Mouse (Mus musculus): ENCODE data around the gene Sec13.
"Not testable (repeated sequence)": the region's sequence is repeated elsewhere in the genome, so short reads cannot be mapped to it uniquely, and the experiment has no call there.

Sec13 gene

GRCm38 (mm10) chr6:113740236-113741217 lies at the start of gene Sec13:
TSS of gene Sec13 (minus strand) at chr6:113740743.
- peak; percentile 77 for DNase-seq

GRCm38 (mm10) chr6:113787459-113787968 lies 47.0 kb upstream of the Sec13 start:
- no peak for DNase-seq

- no peak for DNase-seq
These were observed 45.1 kb upstream of the Sec13 start for GRCm38 (mm10) chr6:113785658-113786057.

DNA sequence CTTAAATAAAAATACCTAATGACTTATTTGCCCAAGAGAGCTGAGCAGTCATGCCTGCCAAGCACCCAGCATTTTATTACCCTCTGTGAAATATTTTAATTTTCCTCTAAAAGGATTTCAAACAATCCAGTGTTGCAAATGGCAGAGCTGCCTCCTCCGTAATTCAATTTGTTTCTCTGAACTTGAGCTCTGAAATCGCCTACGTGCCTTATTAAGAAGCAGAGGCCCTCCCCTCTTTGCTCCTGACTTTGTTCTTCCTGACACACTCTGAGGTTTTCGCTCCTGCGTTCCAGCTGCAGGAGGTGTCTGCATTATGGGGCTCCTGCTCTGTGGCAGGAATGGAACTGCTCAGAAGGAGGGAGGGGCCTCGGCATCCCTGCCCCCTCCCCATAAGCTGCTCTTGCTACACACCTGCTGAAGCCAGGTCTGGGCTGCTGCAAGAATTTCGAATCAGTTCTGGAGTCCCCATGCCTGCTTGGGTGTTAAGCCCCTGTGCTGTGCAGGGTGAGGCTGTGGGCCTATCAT lies 37.7 kb upstream of the Sec13 start:
- DNase-seq = no peak

DNA sequence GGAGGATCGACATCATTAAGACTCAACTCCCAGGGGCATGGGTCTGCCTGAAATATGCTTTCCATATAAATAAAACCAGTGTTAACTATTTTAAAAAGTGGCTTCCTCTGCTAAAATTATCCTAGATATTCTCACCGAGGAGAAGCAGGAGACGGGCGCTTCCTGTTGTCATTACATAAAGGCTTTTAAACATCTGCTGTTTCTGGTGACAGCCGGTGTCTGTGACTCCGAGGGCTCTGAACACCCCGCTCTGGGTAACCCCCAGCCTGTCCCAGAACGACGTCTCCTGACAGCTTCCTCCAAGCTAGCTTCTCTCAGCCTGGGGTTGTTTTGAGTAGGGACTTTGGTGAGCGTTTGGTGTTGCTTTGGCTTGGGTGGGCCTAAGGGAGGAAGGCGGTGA lies 28.3 kb upstream of the Sec13 start:
- no peak for DNase-seq

GRCm38 (mm10) chr6:113761644-113762043 lies 21.1 kb upstream of the Sec13 start:
- peak; percentile 66 for DNase-seq

DNA sequence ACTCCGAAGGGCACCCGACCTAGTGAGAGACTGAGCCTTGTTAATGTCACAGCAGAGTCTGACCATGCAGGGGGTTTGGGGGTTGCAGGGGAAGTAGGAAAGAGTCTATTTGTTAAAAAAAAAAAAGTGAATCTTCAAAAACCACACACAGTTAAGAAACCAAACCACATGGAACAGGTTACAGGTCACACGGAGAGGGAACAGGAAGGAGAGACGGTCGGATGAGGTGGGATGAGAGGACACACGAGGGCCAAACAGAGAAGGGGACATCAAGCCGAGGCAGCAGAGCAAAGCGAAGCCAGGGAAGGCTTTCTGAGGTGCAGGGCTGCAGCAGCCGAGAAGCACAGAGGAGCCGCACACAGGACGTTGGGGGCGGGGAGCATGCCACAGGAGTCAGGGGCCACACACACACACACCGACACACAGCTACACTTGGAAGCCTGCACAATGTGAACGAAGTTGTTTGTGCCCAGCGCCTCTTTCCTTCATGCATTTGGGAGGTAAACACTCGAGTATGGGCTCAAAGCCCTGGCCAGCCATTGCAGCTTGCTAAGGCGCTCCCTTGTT lies 8.7 kb upstream of the Sec13 start:
- DNase-seq = no peak

- DNase-seq = no peak
These were observed 7.8 kb upstream of the Sec13 start for GRCm38 (mm10) chr6:113748351-113748750.

DNA sequence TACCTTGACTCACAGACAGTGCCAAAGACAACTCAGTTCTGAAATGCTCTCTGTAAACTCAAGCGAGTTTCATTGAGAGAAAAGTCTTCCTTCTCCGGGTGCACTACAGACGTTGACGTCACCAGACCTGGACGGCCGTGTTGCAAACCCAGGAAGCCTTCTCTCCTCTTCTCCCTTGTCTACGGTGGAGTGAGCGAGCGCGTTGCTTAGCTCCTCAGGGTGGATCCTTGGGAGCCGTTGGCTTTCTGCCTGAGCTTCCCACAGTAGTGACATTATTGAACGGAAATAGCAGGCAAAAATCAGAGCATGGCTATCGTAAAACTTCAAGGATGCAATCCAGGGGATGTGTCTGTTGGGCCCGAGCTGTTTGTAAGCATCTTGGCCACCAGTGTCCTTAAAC lies 6.7 kb upstream of the Sec13 start:
- no peak for DNase-seq

DNA sequence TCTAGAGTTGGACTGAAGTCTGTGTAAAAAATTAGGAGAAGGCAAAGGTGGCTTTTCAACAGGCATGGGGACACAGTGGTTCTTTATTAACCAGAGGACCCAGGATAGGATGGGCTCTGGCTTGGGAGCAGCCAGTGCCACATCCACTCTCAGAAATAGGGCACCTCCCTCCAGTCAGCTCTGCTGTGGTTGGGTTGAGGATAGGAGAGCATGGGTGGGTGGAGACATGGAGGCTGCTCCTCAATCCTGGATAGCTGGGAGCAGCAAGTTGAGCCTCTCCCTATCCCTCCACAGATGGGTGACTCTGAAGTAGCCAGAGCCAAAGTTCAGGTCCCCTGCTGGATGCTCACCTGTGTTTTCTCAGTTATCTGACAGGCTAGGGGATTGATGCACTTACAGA lies 4.6 kb upstream of the Sec13 start:
- no peak for DNase-seq

DNA sequence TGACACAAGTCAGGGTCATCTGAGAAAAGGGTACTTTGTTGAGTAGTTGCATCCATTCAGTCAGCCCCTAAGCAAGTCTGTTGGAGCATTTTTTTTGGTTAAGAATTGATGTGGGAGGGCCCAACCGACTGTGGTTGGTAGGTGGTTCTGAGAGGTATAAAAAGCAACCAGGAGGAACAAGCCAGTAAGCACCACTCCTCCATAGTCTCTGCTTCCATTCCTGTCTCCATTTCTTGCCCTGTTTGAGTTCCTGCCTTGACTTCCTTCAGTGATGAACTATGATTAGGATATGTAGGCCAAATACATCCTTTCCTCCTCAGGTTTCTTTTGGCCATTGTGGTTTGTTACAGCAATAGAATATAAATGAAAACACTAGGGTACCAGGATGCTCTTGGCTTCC lies 2.6 kb upstream of the Sec13 start:
- no peak for DNase-seq

- DNase-seq = no peak
These were observed 1.8 kb upstream of the Sec13 start for GRCm38 (mm10) chr6:113742321-113742720.

- no peak for DNase-seq
These were observed 882 bp upstream of the Sec13 start for GRCm38 (mm10) chr6:113741425-113741824.

GRCm38 (mm10) chr6:113737318-113738046 lies 3.1 kb downstream of the Sec13 start:
- DNase-seq = no peak

DNA sequence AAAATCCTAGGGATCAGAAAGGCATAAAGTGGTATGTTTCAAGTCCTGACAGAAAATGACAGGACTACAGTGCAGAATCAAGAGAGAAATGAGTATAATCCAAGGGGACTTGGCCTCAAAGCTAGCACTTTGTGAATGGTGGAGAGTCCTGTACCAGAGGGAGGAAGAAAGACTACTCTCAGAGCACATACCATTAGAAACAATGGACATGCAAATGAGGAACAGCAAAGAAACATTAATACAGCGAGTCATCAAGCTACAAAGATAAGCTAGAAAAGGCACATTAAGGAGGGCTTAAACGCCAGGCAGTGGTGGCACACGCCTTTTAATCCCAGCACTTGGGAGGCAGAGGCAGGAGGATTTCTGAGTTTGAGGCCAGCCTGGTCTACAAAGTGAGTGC lies 9.2 kb downstream of the Sec13 start:
- no peak for DNase-seq

DNA sequence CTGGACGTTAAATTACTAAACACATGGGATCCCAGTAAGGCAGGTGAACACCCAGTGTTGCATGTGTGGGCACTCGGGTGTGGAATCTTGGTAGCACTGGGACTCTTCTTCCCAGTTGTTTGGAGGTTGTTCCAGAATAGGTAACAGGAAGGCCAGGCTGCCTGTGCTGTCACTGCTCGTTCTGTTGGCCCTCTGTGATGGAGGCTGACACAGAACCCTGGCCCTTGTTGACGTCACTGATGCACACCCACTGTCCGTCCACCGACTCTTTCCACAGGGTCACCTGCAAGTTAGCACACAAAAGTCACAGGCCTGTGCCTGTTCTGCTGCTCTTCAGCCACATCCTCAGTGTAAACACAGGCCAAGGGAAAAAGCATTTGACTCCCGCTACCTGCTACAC lies 12.4 kb downstream of the Sec13 start:
- no peak for DNase-seq

DNA sequence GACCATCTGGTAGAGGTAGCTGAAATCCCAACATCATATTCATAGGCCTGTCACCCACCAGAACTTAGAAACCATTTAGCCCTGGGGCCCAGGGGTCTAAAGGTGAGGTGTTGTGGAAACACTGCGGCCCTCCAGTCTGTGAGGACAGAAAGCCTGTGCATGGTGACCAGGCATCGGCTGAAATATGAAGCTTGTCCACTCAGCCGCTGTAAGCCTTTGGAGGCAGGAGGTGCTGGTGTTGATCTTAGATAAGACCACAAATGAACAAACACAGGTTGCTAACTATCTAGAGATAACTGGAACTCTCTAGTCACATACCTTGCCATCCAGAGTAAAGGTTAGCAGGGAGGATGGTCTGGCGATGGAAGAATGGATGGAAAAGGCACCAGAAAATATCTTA lies 19.5 kb downstream of the Sec13 start:
- no peak for DNase-seq

DNA sequence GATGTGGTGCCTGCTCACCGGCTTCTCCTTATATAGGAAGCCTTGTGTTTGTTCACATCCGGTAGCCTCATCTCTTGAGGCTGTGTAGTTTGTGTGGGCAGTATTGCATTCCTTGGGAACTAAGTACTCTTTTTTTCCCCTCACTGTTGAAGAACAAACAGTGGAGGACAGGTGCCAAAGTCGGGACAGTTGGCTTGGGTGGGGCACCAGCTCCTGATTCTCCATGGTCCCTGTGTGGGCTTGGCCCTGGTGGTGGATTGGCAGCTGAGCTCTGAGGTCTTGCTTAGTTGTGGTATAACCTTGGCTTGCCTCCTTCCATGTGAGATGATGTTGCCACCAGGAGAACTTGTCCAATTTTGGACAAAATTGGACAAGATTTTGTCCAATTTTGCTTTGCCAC lies 20.7 kb downstream of the Sec13 start, which contains the start of gene Ghrl:
Ghrl (minus strand) TSS at position 3 of the 400 bp plus-strand sequence.
- no peak for DNase-seq

GRCm38 (mm10) chr6:113717541-113717940 lies 23.0 kb downstream of the Sec13 start:
- DNase-seq = peak; percentile 42

DNA sequence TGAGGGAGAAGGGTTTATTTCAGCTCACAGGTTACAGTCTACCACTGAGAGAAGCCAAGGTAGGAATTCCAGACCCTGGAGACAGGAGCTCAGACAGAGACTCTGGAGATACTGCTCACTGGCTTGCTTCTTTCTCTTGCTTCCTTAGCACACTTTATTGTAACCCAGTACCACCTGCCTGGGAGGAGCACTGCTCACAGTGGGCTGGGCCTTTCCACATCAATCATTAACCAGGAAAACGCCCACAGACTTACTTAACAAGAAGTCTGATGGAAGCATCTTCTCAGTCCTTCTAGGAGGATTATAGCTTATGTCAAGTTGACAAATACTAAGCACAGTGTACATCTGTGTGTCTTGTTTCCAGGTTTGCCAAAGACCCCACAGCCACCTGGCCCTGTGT lies 25.7 kb downstream of the Sec13 start:
- no peak for DNase-seq

DNA sequence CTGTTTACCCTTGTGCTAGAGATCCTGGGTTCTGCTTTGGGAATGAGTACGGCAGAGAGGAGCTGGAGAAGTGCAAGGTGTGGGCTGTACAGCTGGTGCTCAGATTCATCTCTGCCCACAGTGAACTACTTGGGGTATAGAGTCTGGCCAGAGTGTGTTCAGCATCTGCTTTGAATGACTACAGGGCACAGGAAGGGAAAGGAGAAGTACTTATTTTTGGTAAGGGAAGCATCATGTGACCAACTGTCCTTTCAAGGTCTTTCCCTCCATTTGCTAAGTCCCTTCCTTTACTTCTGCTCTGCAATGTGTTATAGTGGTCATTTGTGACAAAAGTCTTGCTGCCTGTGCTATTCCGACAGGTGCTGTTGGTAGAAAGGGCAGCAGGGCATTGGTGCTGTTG lies 26.3 kb downstream of the Sec13 start:
- no peak for DNase-seq

GRCm38 (mm10) chr6:113713389-113713788 lies 27.2 kb downstream of the Sec13 start:
- not testable (repeated sequence) for DNase-seq

DNA sequence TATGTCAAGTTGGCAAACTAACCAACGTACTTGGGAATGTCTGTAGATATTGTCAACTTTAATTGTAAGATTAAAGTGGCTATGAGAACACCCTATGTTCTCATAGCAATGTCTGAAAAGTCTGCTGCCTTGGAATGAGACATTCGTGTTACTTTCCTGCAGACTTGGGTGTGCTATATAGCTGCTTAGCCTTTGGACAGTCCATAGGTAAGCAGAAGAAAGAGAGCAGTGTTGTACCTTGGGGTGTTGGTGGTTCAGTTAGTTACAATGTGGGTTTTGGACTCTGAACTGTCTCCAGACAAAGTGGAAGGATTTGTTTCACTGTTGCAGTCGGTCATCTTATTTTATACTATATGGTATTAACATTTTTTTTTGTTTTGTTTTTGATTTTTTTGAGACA lies 27.8 kb downstream of the Sec13 start:
- no peak for DNase-seq

Data from cerebellum, adult 11-12 months (tissue).